Mouse (Mus musculus): ENCODE measurements at regions not wholly inside any gene's neighbourhood (a gene's known extent, or its start where the extent isn't known, plus 50 kb on each side); places are given as distances from the start of the nearest gene placed in this dataset.

GRCm38 (mm10) chr1:142605224-142605623 is 1035.2 kb upstream of the B3galt2 start:
- in situ Hi-C loops (cut with MboI, MseI) = no loop called here

- in situ Hi-C loops (cut with MboI, MseI) = no loop called here
These were observed 1034.4 kb upstream of the B3galt2 start for GRCm38 (mm10) chr1:142606082-142606481.

GRCm38 (mm10) chr1:142621464-142621863 is 1019.0 kb upstream of the B3galt2 start:
- in situ Hi-C loops (cut with MboI, MseI) = loop anchor here in 1 of 2 experiments (5.0 kb wide), 1 partner anchor 756 kb away; no protein-coding TSS in a partner anchor

- in situ Hi-C loops (cut with MboI, MseI) = loop anchor here in 1 of 2 experiments (5.0 kb wide), 1 partner anchor 753 kb away; no protein-coding TSS in a partner anchor
These were observed 1016.2 kb upstream of the B3galt2 start for GRCm38 (mm10) chr1:142624303-142624702.

GRCm38 (mm10) chr1:142655289-142655688 is 985.2 kb upstream of the B3galt2 start:
- in situ Hi-C loops (cut with MboI, MseI) = no loop called here

GRCm38 (mm10) chr1:142665262-142665661 is 975.2 kb upstream of the B3galt2 start:
- in situ Hi-C loops (cut with MboI, MseI) = no loop called here

GRCm38 (mm10) chr1:142679917-142680316 is 960.5 kb upstream of the B3galt2 start:
- in situ Hi-C loops (cut with MboI, MseI) = no loop called here

GRCm38 (mm10) chr1:142688828-142689227 is 951.6 kb upstream of the B3galt2 start:
- in situ Hi-C loops (cut with MboI, MseI) = no loop called here

GRCm38 (mm10) chr1:142695179-142695578 is 945.3 kb upstream of the B3galt2 start:
- in situ Hi-C loops (cut with MboI, MseI) = no loop called here

- in situ Hi-C loops (cut with MboI, MseI) = no loop called here
These were observed 932.2 kb upstream of the B3galt2 start for GRCm38 (mm10) chr1:142708263-142708662.

GRCm38 (mm10) chr1:142730259-142730658 is 910.2 kb upstream of the B3galt2 start:
- in situ Hi-C loops (cut with MboI, MseI) = no loop called here

- in situ Hi-C loops (cut with MboI, MseI) = no loop called here
These were observed 906.4 kb upstream of the B3galt2 start for GRCm38 (mm10) chr1:142734108-142734507.

- in situ Hi-C loops (cut with MboI, MseI) = no loop called here
These were observed 902.1 kb upstream of the B3galt2 start for GRCm38 (mm10) chr1:142738376-142738775.

GRCm38 (mm10) chr1:142742307-142742706 is 898.2 kb upstream of the B3galt2 start:
- in situ Hi-C loops (cut with MboI, MseI) = loop anchor here in 1 of 2 experiments (10.0 kb wide), 1 partner anchor 1578 kb away; no protein-coding TSS in a partner anchor

GRCm38 (mm10) chr1:142771010-142771409 is 869.5 kb upstream of the B3galt2 start:
- in situ Hi-C loops (cut with MboI, MseI) = no loop called here

All from T-helper 17 cell (primary cell).